In the genomic region with DNA sequence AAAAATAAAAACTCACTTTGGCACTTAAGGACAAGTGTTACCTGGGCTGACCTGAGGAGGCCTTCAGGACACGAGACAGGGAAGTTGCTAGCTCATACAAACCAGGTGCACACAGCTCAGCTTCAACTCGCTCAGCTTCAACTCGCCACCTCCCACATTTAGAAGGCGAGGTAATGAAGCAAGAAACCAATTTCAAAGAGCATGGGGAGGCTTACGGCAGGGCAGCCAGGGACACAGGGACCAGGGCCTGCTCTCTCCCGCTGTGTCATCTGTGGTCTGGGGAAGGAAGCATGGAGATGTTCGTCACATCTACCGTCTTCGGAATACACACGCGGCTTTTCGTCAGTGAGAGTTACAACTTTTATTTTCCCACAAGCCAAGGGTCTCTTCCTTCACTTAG, we compare ENCODE assay signal across 15 mouse cellular contexts.
DNase-seq lines count a peak whose midpoint lies in the region; ATAC-seq lines count a peak whose summit lies in the region.
"Had no signal": no experiment of that assay in that cellular context is flagged by ENCODE, and none has a peak within 500 bp of the region (broad histone marks: within the 10 kb centered on the region; RNA-seq: fewer than 3 reads in every experiment).

No protein-coding gene starts in this region.

- ATAC-seq in forebrain, embryonic 13.5 days, result no peak
- peak; percentile 46; the same call in 1 of the 2 replicates for ATAC-seq in neural tube, embryonic 12.5 days (ENCODE audit: low FRiP score, low read depth)

- 68% methylated on average over 12 of the region's 12 CpGs for WGBS in forebrain, embryonic 10.5 days
- 60% methylated on average over 12 of the region's 12 CpGs for WGBS in forebrain, embryonic 13.5 days
- WGBS in hindbrain, embryonic 10.5 days, result 74% methylated on average over 12 of the region's 12 CpGs
- WGBS in neural tube, embryonic 12.5 days, result 63% methylated on average over 12 of the region's 12 CpGs

- no peaks in the 10 kb centered on the region for H3K9me3 ChIP-seq in forebrain, embryonic 10.5 days
- H3K9me3 ChIP-seq in forebrain, embryonic 13.5 days (replicated peaks), result no peaks in the 10 kb centered on the region
- no peaks in the 10 kb centered on the region for H3K9me3 ChIP-seq in hindbrain, embryonic 10.5 days
- no peaks in the 10 kb centered on the region for H3K9me3 ChIP-seq in neural tube, embryonic 12.5 days
- H3K9me3 ChIP-seq: heart, embryonic 15.5 days; liver, embryonic 13.5 days had no signal

- no peaks in the 10 kb centered on the region for H3K36me3 ChIP-seq in forebrain, embryonic 10.5 days (replicated peaks)
- H3K36me3 ChIP-seq in forebrain, embryonic 13.5 days (ENCODE audit: poor library complexity, severe bottlenecking), result no peaks in the 10 kb centered on the region
- no peaks in the 10 kb centered on the region for H3K36me3 ChIP-seq in hindbrain, embryonic 10.5 days
- H3K36me3 ChIP-seq in neural tube, embryonic 12.5 days, result no peaks in the 10 kb centered on the region
- H3K36me3 ChIP-seq: heart, embryonic 15.5 days; liver, embryonic 13.5 days had no signal

- H3K27me3 ChIP-seq in forebrain, embryonic 10.5 days (ENCODE audit: poor library complexity, severe bottlenecking), result no peaks in the 10 kb centered on the region
- H3K27me3 ChIP-seq in forebrain, embryonic 13.5 days, result no peaks in the 10 kb centered on the region
- H3K27me3 ChIP-seq in hindbrain, embryonic 10.5 days (ENCODE audit: insufficient read depth, poor library complexity, severe bottlenecking), result no peaks in the 10 kb centered on the region
- H3K27me3 ChIP-seq in neural tube, embryonic 12.5 days (replicated peaks), result no peaks in the 10 kb centered on the region
- H3K27me3 ChIP-seq: heart, embryonic 15.5 days; liver, embryonic 13.5 days had no signal

- H3K4me2 ChIP-seq in forebrain, embryonic 13.5 days, result no peak overlapping the region
- no peak overlapping the region for H3K4me2 ChIP-seq in neural tube, embryonic 12.5 days (replicated peaks)
- H3K4me2 ChIP-seq: heart, embryonic 15.5 days; liver, embryonic 13.5 days had no signal

- H3K9ac ChIP-seq in forebrain, embryonic 13.5 days, result no peak overlapping the region
- no peak overlapping the region for H3K9ac ChIP-seq in neural tube, embryonic 12.5 days
- H3K9ac ChIP-seq: heart, embryonic 15.5 days; liver, embryonic 13.5 days had no signal

- H3K4me3 ChIP-seq in forebrain, embryonic 10.5 days, result no peak overlapping the region
- no peak overlapping the region for H3K4me3 ChIP-seq in forebrain, embryonic 13.5 days
- no peak overlapping the region for H3K4me3 ChIP-seq in hindbrain, embryonic 10.5 days
- no peak overlapping the region for H3K4me3 ChIP-seq in neural tube, embryonic 12.5 days
- H3K4me3 ChIP-seq: heart, embryonic 15.5 days; liver, embryonic 13.5 days; myocyte had no signal

- intact Hi-C loops in left cerebral cortex, postnatal 4 days (cut with DNase I), result no loop called here

- H3K4me1 ChIP-seq in forebrain, embryonic 10.5 days, result peaks cover 44% of the 10 kb centered on the region
- peaks cover 12% of the 10 kb centered on the region for H3K4me1 ChIP-seq in forebrain, embryonic 13.5 days
- peaks cover 37% of the 10 kb centered on the region for H3K4me1 ChIP-seq in hindbrain, embryonic 10.5 days (replicated peaks)
- H3K4me1 ChIP-seq in neural tube, embryonic 12.5 days, result no peaks in the 10 kb centered on the region; the same call in 1 of the 2 replicates
- H3K4me1 ChIP-seq: liver, embryonic 13.5 days had no signal

- peak overlapping the region; percentile 75 for H3K27ac ChIP-seq in forebrain, embryonic 10.5 days
- no peak overlapping the region for H3K27ac ChIP-seq in forebrain, embryonic 13.5 days
- peak overlapping the region; percentile 9 for H3K27ac ChIP-seq in hindbrain, embryonic 10.5 days
- H3K27ac ChIP-seq in neural tube, embryonic 12.5 days, result no peak overlapping the region
- H3K27ac ChIP-seq: heart, embryonic 15.5 days; liver, embryonic 13.5 days had no signal

- no peak for DNase-seq in forebrain, embryonic 10.5 days (ENCODE audit: extremely low spot score, low spot score)
- DNase-seq in left cerebral cortex, postnatal 4 days, result peak; percentile 20
- no peak for DNase-seq in left cerebral cortex, adult 11 months (ENCODE audit: low spot score)
- DNase-seq in hindbrain, embryonic 10.5 days (ENCODE audit: low spot score), result no peak
- no peak for DNase-seq in adrenal gland, postnatal 25 days
- no peak for DNase-seq in cerebellum, adult 8-10 months
- DNase-seq: cerebellum, adult 2 months; gastrocnemius, postnatal 36 days; liver, embryonic 13.5 days; lung, postnatal 10 days; thymus, postnatal 36 days had no signal

Comparison
In these comparisons a context has a peak if more than half of its experiments do, and no peak if none do; other contexts are left out.
1. H3K27ac ChIP-seq: peak in forebrain, embryonic 10.5 days (single experiment) and hindbrain, embryonic 10.5 days (single experiment); none in forebrain, embryonic 13.5 days (single experiment) and neural tube, embryonic 12.5 days (single experiment).